Mouse (Mus musculus): Measurements from ENCODE around the gene Dock11.

The Dock11 gene

GRCm38 (mm10) chrX:35888087-35888895 is at the start of gene Dock11:
Gene Dock11 (plus strand): TSS chrX:35888832.
- peak; percentile 37 for DNase-seq (ENCODE audit: low spot score)

GRCm38 (mm10) chrX:35879703-35880102 is 8.9 kb upstream of the Dock11 start:
- DNase-seq (ENCODE audit: low spot score): no peak

- peak; percentile 18 for DNase-seq (ENCODE audit: low spot score)
Observed at GRCm38 (mm10) chrX:35888945-35889799, 540 bp downstream of the Dock11 start.

GRCm38 (mm10) chrX:35889800-35890106 is 1.1 kb downstream of the Dock11 start:
- DNase-seq (ENCODE audit: low spot score): no peak

GRCm38 (mm10) chrX:35891534-35892125 is 3.0 kb downstream of the Dock11 start:
- DNase-seq (ENCODE audit: low spot score): no peak

GRCm38 (mm10) chrX:35892377-35892776 is 3.7 kb downstream of the Dock11 start:
- no peak for DNase-seq (ENCODE audit: low spot score)

- DNase-seq (ENCODE audit: low spot score): no peak
Observed at GRCm38 (mm10) chrX:35897648-35898500, 9.2 kb downstream of the Dock11 start.

- no peak for DNase-seq (ENCODE audit: low spot score)
Observed at GRCm38 (mm10) chrX:35898501-35898766, 9.8 kb downstream of the Dock11 start.

- DNase-seq (ENCODE audit: low spot score): no peak
Observed at GRCm38 (mm10) chrX:35904352-35904751, 15.7 kb downstream of the Dock11 start.

GRCm38 (mm10) chrX:35906696-35907330 is 18.2 kb downstream of the Dock11 start:
- no peak for DNase-seq (ENCODE audit: low spot score)

GRCm38 (mm10) chrX:35919558-35919957 is 30.9 kb downstream of the Dock11 start:
- no peak for DNase-seq (ENCODE audit: low spot score)

- no peak for DNase-seq (ENCODE audit: low spot score)
Observed at GRCm38 (mm10) chrX:35920096-35920607, 31.5 kb downstream of the Dock11 start.

GRCm38 (mm10) chrX:35921922-35922321 is 33.3 kb downstream of the Dock11 start:
- DNase-seq (ENCODE audit: low spot score): no peak

- DNase-seq (ENCODE audit: low spot score): no peak
Observed at GRCm38 (mm10) chrX:35924705-35925264, 36.2 kb downstream of the Dock11 start.

GRCm38 (mm10) chrX:35930094-35930933 is 41.7 kb downstream of the Dock11 start:
- DNase-seq (ENCODE audit: low spot score): no peak

GRCm38 (mm10) chrX:35930934-35931406 is 42.3 kb downstream of the Dock11 start:
- DNase-seq (ENCODE audit: low spot score): no peak

GRCm38 (mm10) chrX:35931945-35932344 is 43.3 kb downstream of the Dock11 start:
- no peak for DNase-seq (ENCODE audit: low spot score)

GRCm38 (mm10) chrX:35932952-35933351 is 44.3 kb downstream of the Dock11 start:
- no peak for DNase-seq (ENCODE audit: low spot score)

GRCm38 (mm10) chrX:35938112-35938511 is 49.5 kb downstream of the Dock11 start:
- no peak for DNase-seq (ENCODE audit: low spot score)

GRCm38 (mm10) chrX:35946394-35946793 is 57.8 kb downstream of the Dock11 start:
- DNase-seq (ENCODE audit: low spot score): no peak
